ENCODE assay signal across 8 mouse cellular contexts in the genomic region with DNA sequence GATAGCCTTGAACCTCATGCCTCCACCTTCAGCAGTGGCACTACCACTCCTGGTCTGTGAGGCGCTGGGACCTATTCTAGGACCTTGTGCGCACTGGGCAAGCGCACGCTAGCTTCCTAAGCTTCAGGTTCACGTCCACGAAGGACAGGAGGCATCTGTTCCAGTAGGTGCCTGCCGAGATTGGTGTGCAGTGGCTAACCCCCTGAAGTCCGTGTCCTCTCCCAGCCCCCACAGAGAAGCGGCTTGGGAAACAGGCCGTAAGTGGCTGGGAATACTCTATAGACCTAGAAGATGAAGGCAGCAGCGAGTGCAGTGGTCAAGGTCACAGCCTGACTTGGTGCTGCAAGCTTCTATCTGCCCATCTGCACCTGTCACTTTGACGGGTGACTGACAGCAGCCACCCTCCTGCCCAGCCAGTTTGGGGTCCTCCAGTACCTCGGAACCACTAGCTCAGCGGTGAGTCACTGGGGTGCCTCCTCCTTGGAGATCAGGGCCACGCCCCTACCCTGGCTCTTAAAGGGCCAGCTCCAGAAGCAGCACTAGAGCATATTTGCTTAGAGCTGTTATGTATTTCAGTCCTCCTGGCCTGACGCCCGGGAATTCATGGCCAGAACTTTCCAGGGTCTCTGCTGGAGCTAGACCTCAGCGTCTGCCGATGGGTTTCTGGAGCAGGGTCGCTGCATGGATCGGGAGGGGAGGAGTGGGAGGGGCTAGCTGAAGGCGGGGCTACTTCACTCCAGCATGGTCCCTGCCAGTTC. TPM values are rescaled to one million over a fixed set of nuclear protein-coding genes. Genes with fewer than 3 reads are reported as not detected.
DNase-seq lines count a peak whose midpoint lies in the region; ATAC-seq and TF ChIP-seq lines count a peak whose summit lies in the region.

No protein-coding gene starts in this region.

- peak overlapping the region; percentile 55 for H3K4me2 ChIP-seq in forebrain, embryonic 14.5 days (ENCODE audit: low read length)
- H3K4me2 ChIP-seq in liver, postnatal 0 days (ENCODE audit: low read depth, low read length) = peak overlapping the region; percentile 82
- H3K4me2 ChIP-seq in neural tube, embryonic 13.5 days = peak overlapping the region; percentile 58

- H3K36me3 ChIP-seq in ES-Bruce4 (ENCODE audit: control insufficient read depth, insufficient read depth, low read length, poor library complexity, severe bottlenecking) = no peaks in the 10 kb centered on the region
- no peaks in the 10 kb centered on the region for H3K36me3 ChIP-seq in forebrain, embryonic 14.5 days (ENCODE audit: control insufficient read depth, insufficient read depth, low read length)
- no peaks in the 10 kb centered on the region for H3K36me3 ChIP-seq in liver, postnatal 0 days (replicated peaks; ENCODE audit: insufficient read depth, low read length)
- no peaks in the 10 kb centered on the region; the same call in 1 of the 2 replicates for H3K36me3 ChIP-seq in neural tube, embryonic 13.5 days

- no peak overlapping the region for H3K27ac ChIP-seq in ES-Bruce4 (ENCODE audit: insufficient read depth, low read length)
- H3K27ac ChIP-seq in forebrain, embryonic 14.5 days (ENCODE audit: low read depth, low read length) = no peak overlapping the region
- no peak overlapping the region for H3K27ac ChIP-seq in liver, postnatal 0 days (ENCODE audit: low read depth)
- peak overlapping the region; percentile 23; the same call in 1 of the 2 replicates for H3K27ac ChIP-seq in neural tube, embryonic 13.5 days (replicated peaks)

- H3K4me1 ChIP-seq in ES-Bruce4 (ENCODE audit: control insufficient read depth, insufficient read depth, low read length) = peaks cover 2% of the 10 kb centered on the region
- H3K4me1 ChIP-seq in forebrain, embryonic 14.5 days (ENCODE audit: control insufficient read depth, insufficient read depth, low read length) = peaks cover 42% of the 10 kb centered on the region
- H3K4me1 ChIP-seq in liver, postnatal 0 days (ENCODE audit: insufficient read depth) = peaks cover 14% of the 10 kb centered on the region
- H3K4me1 ChIP-seq in neural tube, embryonic 13.5 days (replicated peaks) = peaks cover 86% of the 10 kb centered on the region

- H3K4me3 ChIP-seq in ES-Bruce4 (ENCODE audit: low read depth, low read length) = peak overlapping the region; percentile 64
- H3K4me3 ChIP-seq in forebrain, embryonic 14.5 days (ENCODE audit: low read depth, low read length) = peak overlapping the region; percentile 35
- H3K4me3 ChIP-seq in liver, postnatal 0 days (ENCODE audit: low read depth, low read length) = peak overlapping the region; percentile 61
- H3K4me3 ChIP-seq in neural tube, embryonic 13.5 days = peak overlapping the region; percentile 40

- peak overlapping the region; percentile 17; the same call in 1 of the 2 replicates for H3K9ac ChIP-seq in ES-Bruce4 (ENCODE audit: low read depth, poor library complexity, severe bottlenecking)
- peak overlapping the region; percentile 41 for H3K9ac ChIP-seq in forebrain, embryonic 14.5 days (ENCODE audit: low read length)
- H3K9ac ChIP-seq in liver, postnatal 0 days (replicated peaks) = peak overlapping the region; percentile 48; the same call in 1 of the 2 replicates
- H3K9ac ChIP-seq in neural tube, embryonic 13.5 days = peak overlapping the region; percentile 62

- intact Hi-C loops in heart, postnatal 14 days (cut with DNase I) = no loop called here

- peak; percentile 53 for DNase-seq in c-Kit-positive CD71-positive TER-119-negative erythroid progenitor cells, embryonic 14.5 days (ENCODE audit: low read depth)
- peak; percentile 84 for DNase-seq in forebrain, embryonic 14.5 days (ENCODE audit: low spot score)
- DNase-seq in heart, postnatal 14 days = peak; percentile 71 to 79
- DNase-seq in kidney, postnatal 4 days = peak; percentile 88 to 92
- peak; percentile 69 for DNase-seq in liver, postnatal 0 days
- DNase-seq in testis, postnatal 10 days (ENCODE audit: low spot score) = peak; percentile 90

- no peak for TF ChIP-seq EP300 in ES-Bruce4 (IDR thresholded peaks at IDR 0.05; ENCODE audit: insufficient read depth, low read depth, low read length)
- no peak for TF ChIP-seq EP300 in liver, postnatal 0 days (IDR thresholded peaks at IDR 0.05; ENCODE audit: low read depth)

- WGBS in forebrain, embryonic 14.5 days = 11% methylated on average over 22 of the region's 22 CpGs
- WGBS in liver, postnatal 0 days (ENCODE audit: insufficient replicate concordance) = 15% methylated on average over 22 of the region's 22 CpGs
- 10% methylated on average over 22 of the region's 22 CpGs for WGBS in neural tube, embryonic 13.5 days

- TF ChIP-seq CTCF in ES-Bruce4 (IDR thresholded peaks at IDR 0.05; ENCODE audit: low read depth, low read length) = no peak
- no peak for TF ChIP-seq CTCF in liver, postnatal 0 days (IDR thresholded peaks at IDR 0.05; ENCODE audit: low read depth)

- ATAC-seq in forebrain, embryonic 14.5 days = peak; percentile 69
- ATAC-seq in liver, postnatal 0 days = peak; percentile 64
- ATAC-seq in neural tube, embryonic 13.5 days (ENCODE audit: low read depth) = 0 out of 2 replicates have a peak, but pooled peaks have one; percentile 28

- no peaks in the 10 kb centered on the region for H3K27me3 ChIP-seq in ES-Bruce4 (ENCODE audit: control insufficient read depth, insufficient read depth, low read length, poor library complexity, severe bottlenecking)
- H3K27me3 ChIP-seq in forebrain, embryonic 14.5 days (replicated peaks; ENCODE audit: control insufficient read depth, insufficient read depth, low read length) = no peaks in the 10 kb centered on the region
- no peaks in the 10 kb centered on the region for H3K27me3 ChIP-seq in liver, postnatal 0 days (ENCODE audit: insufficient read depth, low read length)
- no peaks in the 10 kb centered on the region for H3K27me3 ChIP-seq in neural tube, embryonic 13.5 days

- no peak for TF ChIP-seq POLR2A in ES-Bruce4 (IDR thresholded peaks at IDR 0.05; ENCODE audit: insufficient read depth, low read length)

- H3K9me3 ChIP-seq in ES-Bruce4 (replicated peaks; ENCODE audit: control insufficient read depth, insufficient read depth, low read length, poor library complexity, severe bottlenecking) = no peaks in the 10 kb centered on the region
- no peaks in the 10 kb centered on the region for H3K9me3 ChIP-seq in forebrain, embryonic 14.5 days (replicated peaks; ENCODE audit: control insufficient read depth, low read length)
- no peaks in the 10 kb centered on the region for H3K9me3 ChIP-seq in liver, postnatal 0 days (ENCODE audit: low read length)
- H3K9me3 ChIP-seq in neural tube, embryonic 13.5 days = no peaks in the 10 kb centered on the region

RNA-seq across cellular contexts. Expression of gene Ncs1, which starts 13.2 kb away (rescaled TPM):
- 6.2 and 9.7 TPM in 2 replicates for polyA plus RNA-seq in ES-Bruce4 (2011; ENCODE audit: insufficient read depth, insufficient read length, low read depth, missing spikeins)
- polyA plus RNA-seq in forebrain, embryonic 14.5 days (2014; fragmentation: Nextera tagmentation; extraction: Ambion mirVana) = 95.2 and 109 TPM in 2 replicates
- total RNA-seq in heart, postnatal 14 days (2021) = 10 to 100 TPM in 1 of 2 experiments, 1 to 10 TPM in 1; 7.9 to 11.9 TPM
- 0.46 and 0.62 TPM in 2 replicates for polyA plus RNA-seq in liver, postnatal 0 days (2015; fragmentation: Nextera tagmentation; extraction: Ambion mirVana)
- 137 and 153 TPM in 2 replicates for polyA plus RNA-seq in neural tube, embryonic 13.5 days (2015; fragmentation: Nextera tagmentation; extraction: Ambion mirVana)

RNA-seq across cellular contexts. Expression of gene Hmcn2, which starts 55.4 kb away (rescaled TPM):
- 2.7 and 2.9 TPM in 2 replicates for polyA plus RNA-seq in ES-Bruce4 (2011; ENCODE audit: insufficient read depth, insufficient read length, low read depth, missing spikeins)
- 0.17 and 0.27 TPM in 2 replicates for polyA plus RNA-seq in forebrain, embryonic 14.5 days (2014; fragmentation: Nextera tagmentation; extraction: Ambion mirVana)
- total RNA-seq in heart, postnatal 14 days (2021) = 10 to 100 TPM; 30.5 to 31.5 TPM
- 0.20 and 0.24 TPM in 2 replicates for polyA plus RNA-seq in liver, postnatal 0 days (2015; fragmentation: Nextera tagmentation; extraction: Ambion mirVana)
- 0.06 and 0.32 TPM in 2 replicates for polyA plus RNA-seq in neural tube, embryonic 13.5 days (2015; fragmentation: Nextera tagmentation; extraction: Ambion mirVana)
